Comparison of ENCODE assay signal across 22 mouse cellular contexts in genomic region chr3:27553781-27554180, GRCm38 (mm10).
DNase-seq lines count a peak whose midpoint lies in the region; ATAC-seq and TF ChIP-seq lines count a peak whose summit lies in the region.
"Had no signal": no experiment of that assay in that cellular context is flagged by ENCODE, and none has a peak within 500 bp of the region (broad histone marks: within the 10 kb centered on the region; RNA-seq: fewer than 3 reads in every experiment).

No protein-coding gene starts in this region.

- no peaks in the 10 kb centered on the region for H3K9me3 ChIP-seq in kidney, embryonic 14.5 days (ENCODE audit: control insufficient read depth, low read length)
- no peaks in the 10 kb centered on the region for H3K9me3 ChIP-seq in kidney, postnatal 0 days (replicated peaks; ENCODE audit: low read length)
- H3K9me3 ChIP-seq: embryonic facial prominence, embryonic 13.5 days; forebrain, embryonic 12.5 days; heart, embryonic 13.5 days; hindbrain, embryonic 12.5 days had no signal

- no peaks in the 10 kb centered on the region for H3K27me3 ChIP-seq in kidney, embryonic 14.5 days (ENCODE audit: control insufficient read depth, insufficient read depth, low read length)
- H3K27me3 ChIP-seq in kidney, postnatal 0 days (ENCODE audit: insufficient read depth, low read length) = no peaks in the 10 kb centered on the region
- H3K27me3 ChIP-seq: CH12.LX; embryonic facial prominence, embryonic 13.5 days; forebrain, embryonic 12.5 days; heart, embryonic 13.5 days; hindbrain, embryonic 12.5 days; Patski had no signal

- TF ChIP-seq CTCF in kidney, postnatal 0 days (IDR thresholded peaks at IDR 0.05; ENCODE audit: low read depth) = no peak

- peaks cover 9% of the 10 kb centered on the region for H3K4me1 ChIP-seq in kidney, embryonic 14.5 days (ENCODE audit: control insufficient read depth, insufficient read depth, low read length)
- H3K4me1 ChIP-seq in kidney, postnatal 0 days (replicated peaks; ENCODE audit: insufficient read depth, low read length) = peaks cover 8% of the 10 kb centered on the region; the same call in 1 of the 2 replicates
- H3K4me1 ChIP-seq: embryonic facial prominence, embryonic 13.5 days; forebrain, embryonic 12.5 days; heart, embryonic 13.5 days; hindbrain, embryonic 12.5 days had no signal

- 51% methylated on average over 3 of the region's 3 CpGs for WGBS in kidney, embryonic 14.5 days
- 49% methylated on average over 3 of the region's 3 CpGs for WGBS in kidney, postnatal 0 days

- H3K9ac ChIP-seq in kidney, embryonic 14.5 days (ENCODE audit: low read depth, low read length) = no peak overlapping the region
- H3K9ac ChIP-seq in kidney, postnatal 0 days (ENCODE audit: low read depth, low read length) = no peak overlapping the region
- H3K9ac ChIP-seq: embryonic facial prominence, embryonic 13.5 days; forebrain, embryonic 12.5 days; heart, embryonic 13.5 days; hindbrain, embryonic 12.5 days had no signal

- H3K36me3 ChIP-seq in kidney, embryonic 14.5 days (ENCODE audit: control insufficient read depth, insufficient read depth, low read length) = peaks cover 8% of the 10 kb centered on the region
- 0 out of 2 replicates have a peak, but pooled peaks cover 5% of the 10 kb centered on the region for H3K36me3 ChIP-seq in kidney, postnatal 0 days (ENCODE audit: insufficient read depth, low read length)
- H3K36me3 ChIP-seq: forebrain, embryonic 12.5 days had no signal

- peak; percentile 48 for DNase-seq in kidney, adult 11 months
- peak; percentile 57 to 61 for DNase-seq in kidney, adult 8-10 months
- no peak for DNase-seq in kidney, postnatal 0 days (ENCODE audit: low spot score)
- DNase-seq in kidney, postnatal 36 days = peak; percentile 50 to 80
- DNase-seq in spleen, postnatal 36 days (ENCODE audit: low spot score in 2 of 2) = no peak
- DNase-seq in layer of hippocampus, adult 9-10 months (ENCODE audit: low spot score) = no peak
- no peak for DNase-seq in ovary, postnatal 36 days (ENCODE audit: low spot score)
- DNase-seq: adrenal gland, adult 8-10 months; cerebellum, adult 11 months; cerebellum, adult 8-10 months; cerebellum, postnatal 36 days; gastrocnemius, postnatal 10 days; heart, postnatal 4 days had no signal

- H3K4me3 ChIP-seq in kidney, embryonic 14.5 days (ENCODE audit: low read length) = no peak overlapping the region
- H3K4me3 ChIP-seq in kidney, postnatal 0 days (replicated peaks; ENCODE audit: low read depth, low read length) = no peak overlapping the region
- H3K4me3 ChIP-seq: embryonic facial prominence, embryonic 13.5 days; forebrain, embryonic 12.5 days; heart, embryonic 13.5 days; hindbrain, embryonic 12.5 days had no signal

- no peak for ATAC-seq in kidney, embryonic 14.5 days (ENCODE audit: low FRiP score, low TSS enrichment)
- peak; percentile 60 for ATAC-seq in kidney, postnatal 0 days (replicated peaks; ENCODE audit: low FRiP score, low read depth)
- ATAC-seq: forebrain, embryonic 16.5 days; hindbrain, embryonic 16.5 days; Patski had no signal

- no peak overlapping the region for H3K4me2 ChIP-seq in kidney, embryonic 14.5 days (replicated peaks; ENCODE audit: low read depth, low read length)
- H3K4me2 ChIP-seq in kidney, postnatal 0 days (ENCODE audit: low read length) = no peak overlapping the region
- H3K4me2 ChIP-seq: embryonic facial prominence, embryonic 13.5 days; forebrain, embryonic 12.5 days; heart, embryonic 13.5 days; hindbrain, embryonic 12.5 days had no signal

- no peak overlapping the region for H3K27ac ChIP-seq in kidney, embryonic 14.5 days (ENCODE audit: low read depth, low read length)
- peak overlapping the region; percentile 66 for H3K27ac ChIP-seq in kidney, postnatal 0 days
- H3K27ac ChIP-seq: embryonic facial prominence, embryonic 13.5 days; forebrain, embryonic 12.5 days; heart, embryonic 13.5 days; hindbrain, embryonic 12.5 days had no signal

Comparison
In these comparisons a context has a peak if more than half of its experiments do, and no peak if none do; other contexts are left out.
1. DNase-seq: peak in kidney, adult 11 months (single experiment), kidney, adult 8-10 months (2 of 2) and kidney, postnatal 36 days (2 of 2); none in kidney, postnatal 0 days (single experiment), spleen, postnatal 36 days (0 of 2), layer of hippocampus, adult 9-10 months (single experiment) and ovary, postnatal 36 days (single experiment).